Mouse (Mus musculus) neutrophil, adult 83 days (primary cell): Measurements from ENCODE around the gene Slc30a3. TPM values are rescaled to one million over a fixed set of nuclear protein-coding genes. Genes with fewer than 3 reads are reported as not detected.

Experiments
- total RNA-seq, 2 experiments: library from RNA; stranded (reverse); gene quantifications; one replicate each; pipeline ENCODE4 v1.2.4; 2023

The Slc30a3 gene
- not detected for total RNA-seq

DNA sequence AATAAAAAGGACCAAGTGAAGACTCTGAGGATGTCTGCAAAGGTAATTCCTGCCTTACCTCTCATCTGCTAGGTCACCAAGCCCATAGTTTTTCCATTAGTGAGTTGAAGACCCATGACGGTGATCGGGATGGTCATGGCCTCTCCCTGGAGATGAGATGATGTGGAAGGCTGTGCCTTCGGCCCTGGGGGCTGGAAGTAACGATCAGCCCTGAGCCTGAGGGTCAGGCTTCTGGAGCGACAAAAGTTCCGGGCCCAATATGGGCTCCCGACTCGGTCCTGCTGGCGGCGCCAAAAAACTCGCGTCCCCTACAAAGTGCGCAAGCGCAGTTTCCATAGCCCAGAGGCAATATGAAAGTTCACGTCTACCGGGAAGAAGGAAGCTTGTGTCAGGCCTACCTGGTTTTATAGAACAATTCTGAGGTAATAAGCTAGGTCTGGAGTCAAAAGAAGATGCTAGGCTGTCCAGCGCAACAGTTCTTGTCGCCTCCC is at the start of gene Slc30a3:
Slc30a3 (minus strand) TSS at position 238 of the 491 bp plus-strand sequence.

DNA sequence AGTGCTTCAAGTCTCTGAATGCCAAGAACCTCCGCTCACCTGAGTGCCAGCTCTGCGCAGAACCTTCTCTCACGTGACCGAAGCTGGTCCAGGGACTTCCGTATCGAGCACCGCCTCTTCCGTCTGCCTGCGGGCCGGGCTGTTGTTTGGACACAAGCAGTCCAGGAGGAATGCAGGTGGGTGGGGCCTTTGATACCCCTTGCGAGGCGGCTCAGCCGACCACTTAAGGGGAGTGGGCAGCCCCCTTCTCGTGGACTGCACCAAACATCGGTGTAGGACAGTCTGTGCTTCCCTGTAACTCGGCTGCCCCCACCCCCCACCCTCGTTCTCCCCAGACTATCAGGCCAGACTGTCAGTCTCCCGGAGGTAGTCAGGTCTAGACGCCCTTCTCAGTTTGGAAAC is 46.1 kb upstream of the Slc30a3 start, which contains the start of gene Mpv17:
Mpv17 (minus strand) TSS at position 100 of the 402 bp plus-strand sequence.

GRCm38 (mm10) chr5:31138241-31138967 is 30.4 kb upstream of the Slc30a3 start, which contains the start of gene Ucn:
TSS of gene Ucn (minus strand) at chr5:31138829.

DNA sequence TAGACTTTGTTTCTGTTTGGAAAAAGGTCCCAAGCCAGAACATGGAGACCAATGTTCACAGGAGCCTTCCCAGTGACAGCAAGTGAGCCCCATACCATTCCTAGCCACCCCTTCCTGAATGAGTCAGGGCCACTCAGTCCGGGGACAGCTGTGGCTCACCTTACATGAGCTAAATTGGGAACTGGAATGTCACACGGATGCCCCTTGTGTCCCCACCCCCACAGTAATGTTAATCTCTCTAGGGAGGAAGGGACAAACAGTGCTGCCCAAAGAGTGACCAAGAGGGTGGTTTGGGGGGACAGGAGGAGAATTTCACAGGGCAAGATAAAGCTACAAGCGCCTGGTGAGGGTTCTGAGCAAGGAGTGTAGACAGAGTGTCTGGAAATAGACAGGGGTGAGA is 8.3 kb upstream of the Slc30a3 start, which contains the start of gene Trim54:
Trim54 (plus strand) TSS at position 359 of the 400 bp plus-strand sequence.

GRCm38 (mm10) chr5:31105814-31106335 is 2.2 kb downstream of the Slc30a3 start, which contains the start of gene Dnajc5g:
TSS of gene Dnajc5g (plus strand) at chr5:31106285.

DNA sequence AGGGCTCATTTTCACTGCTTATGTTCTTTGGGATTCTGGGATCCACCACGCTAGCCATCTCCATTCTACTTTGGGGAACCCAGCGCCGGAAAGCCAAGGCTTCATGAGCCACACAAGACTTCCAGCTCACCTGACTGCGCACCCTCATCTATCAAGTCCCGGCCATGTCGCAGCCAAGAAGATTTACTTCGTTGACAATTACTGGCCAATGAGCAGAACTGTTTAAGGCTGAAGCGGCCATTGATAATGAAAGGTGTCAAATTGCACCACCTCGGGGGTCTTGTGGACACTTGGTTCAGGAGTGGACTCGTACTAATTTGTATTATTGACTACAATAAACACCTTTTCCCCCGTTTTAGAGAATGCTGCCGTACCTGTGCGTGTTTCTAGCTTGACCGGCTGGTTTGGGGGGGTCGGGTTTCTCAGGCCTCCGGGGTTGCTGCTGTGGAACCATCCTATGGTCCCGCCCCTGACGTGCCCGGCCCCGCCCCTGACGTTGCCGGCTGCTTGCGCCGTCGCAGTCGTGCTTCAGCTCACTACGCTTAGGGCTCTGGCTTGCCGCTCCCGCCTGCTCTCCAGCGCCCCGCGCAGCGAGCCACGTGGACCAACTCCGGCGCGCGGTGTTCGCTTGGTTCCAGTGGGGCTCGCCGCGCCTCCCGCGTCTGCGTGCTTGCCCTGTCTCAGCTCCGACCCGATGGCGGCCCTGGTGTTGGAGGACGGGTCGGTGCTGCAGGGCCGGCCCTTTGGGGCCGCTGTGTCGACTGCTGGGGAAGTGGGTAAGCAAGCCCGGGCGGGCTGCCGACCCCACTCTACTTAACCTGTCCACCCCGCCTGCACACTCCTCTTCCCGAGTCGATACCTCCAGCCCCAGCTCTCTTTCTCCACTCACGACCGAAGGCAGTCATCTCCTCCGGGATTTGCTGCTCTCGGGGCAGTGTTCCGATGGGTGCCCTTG is 53.5 kb downstream of the Slc30a3 start, which contains the start of gene Cad:
Cad (plus strand) TSS at position 520 of the 955 bp plus-strand sequence.

GRCm38 (mm10) chr5:31048763-31049641 is 59.0 kb downstream of the Slc30a3 start, which contains the start of gene Slc5a6:
TSS of gene Slc5a6 (minus strand) at chr5:31048924.

GRCm38 (mm10) chr5:31047848-31048762 is 59.9 kb downstream of the Slc30a3 start, which contains the start of gene Atraid:
TSS of gene Atraid (plus strand) at chr5:31048312.

Other genes starting within 250 kb of the Slc30a3 start
- 10 to 100 TPM; 28.7 to 32.9 TPM for gene Tmem214, start 240.2 kb downstream of the Slc30a3 start, total RNA-seq
- gene Agbl5, start 219.5 kb downstream of the Slc30a3 start, total RNA-seq: 1 to 10 TPM; 5.4 to 6.7 TPM
- 100 to 1,000 TPM; 132 to 140 TPM for gene Ost4, start 200.4 kb downstream of the Slc30a3 start, total RNA-seq
- gene Emilin1, start 194.8 kb downstream of the Slc30a3 start, total RNA-seq: 10 to 100 TPM; 32.5 to 35.2 TPM
- gene Khk, start 186.8 kb downstream of the Slc30a3 start, total RNA-seq: 10 to 100 TPM; 31.1 TPM
- gene Cgref1, start 162.6 kb downstream of the Slc30a3 start, total RNA-seq: 1 to 10 TPM; 1.6 to 1.7 TPM
- 100 to 1,000 TPM; 261 to 281 TPM for gene Preb, start 147.9 kb downstream of the Slc30a3 start, total RNA-seq
- gene Tcf23, start 139.6 kb downstream of the Slc30a3 start, total RNA-seq: not detected
- 10 to 100 TPM; 23.2 to 25.3 TPM for gene Atraid, start 59.9 kb downstream of the Slc30a3 start, total RNA-seq
- 1 to 10 TPM; 1.9 to 3.9 TPM for gene Slc5a6, start 59.3 kb downstream of the Slc30a3 start, total RNA-seq
- gene Cad, start 53.5 kb downstream of the Slc30a3 start, total RNA-seq: 10 to 100 TPM; 25.6 to 26.0 TPM
- not detected for gene Dnajc5g, start 2.0 kb downstream of the Slc30a3 start, total RNA-seq
- gene Trim54, start 8.5 kb upstream of the Slc30a3 start, total RNA-seq: not detected
- gene Ucn, start 30.6 kb upstream of the Slc30a3 start, total RNA-seq: not detected
- 10 to 100 TPM in 1 of 2 experiments, 1 to 10 TPM in 1; 9.4 to 14.1 TPM for gene Mpv17, start 46.0 kb upstream of the Slc30a3 start, total RNA-seq
- under 1 TPM; 0.83 to 0.97 TPM for gene Gm29609, start 71.7 kb upstream of the Slc30a3 start, total RNA-seq
- gene Gtf3c2, start 71.9 kb upstream of the Slc30a3 start, total RNA-seq: 10 to 100 TPM; 71.9 to 76.2 TPM
- gene Snx17, start 85.0 kb upstream of the Slc30a3 start, total RNA-seq: 10 to 100 TPM; 50.4 to 54.9 TPM
- gene Eif2b4, start 85.2 kb upstream of the Slc30a3 start, total RNA-seq: 10 to 100 TPM; 21.2 to 26.6 TPM
- gene Zfp513, start 94.1 kb upstream of the Slc30a3 start, total RNA-seq: 10 to 100 TPM; 21.4 to 21.5 TPM
- gene Ppm1g, start 112.5 kb upstream of the Slc30a3 start, total RNA-seq: 10 to 100 TPM; 76.0 to 81.9 TPM
- 100 to 1,000 TPM; 133 to 161 TPM for gene Nrbp1, start 132.6 kb upstream of the Slc30a3 start, total RNA-seq
- 1 to 10 TPM in 1 of 2 experiments, under 1 TPM in 1; 0.92 to 1.9 TPM for gene Gm9970, start 133.0 kb upstream of the Slc30a3 start, total RNA-seq
- 10 to 100 TPM in 1 of 2 experiments, 1 to 10 TPM in 1; 9.2 to 12.4 TPM for gene Krtcap3, start 143.5 kb upstream of the Slc30a3 start, total RNA-seq
- gene Ift172, start 182.9 kb upstream of the Slc30a3 start, total RNA-seq: 10 to 100 TPM in 1 of 2 experiments, 1 to 10 TPM in 1; 6.3 to 13.2 TPM
- gene Fndc4, start 187.8 kb upstream of the Slc30a3 start, total RNA-seq: not detected
- not detected for gene Gckr, start 189.2 kb upstream of the Slc30a3 start, total RNA-seq